Mouse (Mus musculus) embryonic fibroblast, embryonic 13.5 days (primary cell): ENCODE data around the gene Rbm24.

Experiments used
- CTCF ChIP-seq: IDR thresholded peaks from 2 replicates; pipeline ENCODE4 v1.5.1; 2011; ENCODE audit warnings: mild to moderate bottlenecking, control low read depth, low read length, moderate library complexity, borderline replicate concordance; ENCODE audit not compliant: insufficient read depth
- POLR2A ChIP-seq: IDR thresholded peaks from 2 replicates; pipeline ENCODE4 v1.6.1; 2011; ENCODE audit warnings: low read depth, mild to moderate bottlenecking, control low read depth, low read length, moderate library complexity

- TF ChIP-seq POLR2A (no peak), CTCF (no peak)
Measured at GRCm38 (mm10) chr13:46413588-46413987, 4.6 kb upstream of the Rbm24 start.
